Mouse (Mus musculus): ENCODE data around the gene Usp48.
A peak's percentile ranks its signal among the peaks of the same experiment; 100 is the strongest.

Usp48 gene

GRCm38 (mm10) chr4:137692107-137692902, 98.8 kb downstream of the Usp48 start:
- DNase-seq = no peak

GRCm38 (mm10) chr4:137695300-137695699, 101.7 kb downstream of the Usp48 start:
- peak; percentile 71 for DNase-seq

- DNase-seq = peak; percentile 46
Measured at GRCm38 (mm10) chr4:137695900-137696299, 102.3 kb downstream of the Usp48 start.

GRCm38 (mm10) chr4:137697156-137697885, 103.8 kb downstream of the Usp48 start:
- DNase-seq = peak; percentile 49

GRCm38 (mm10) chr4:137698076-137698985, 104.8 kb downstream of the Usp48 start:
- peak; percentile 80 for DNase-seq

GRCm38 (mm10) chr4:137699264-137700211, 106.0 kb downstream of the Usp48 start:
- DNase-seq = peak; percentile 40

GRCm38 (mm10) chr4:137700960-137701359, 107.4 kb downstream of the Usp48 start:
- no peak for DNase-seq

GRCm38 (mm10) chr4:137703077-137703476, 109.5 kb downstream of the Usp48 start:
- DNase-seq = no peak

GRCm38 (mm10) chr4:137704561-137704960, 111.0 kb downstream of the Usp48 start:
- DNase-seq = no peak

GRCm38 (mm10) chr4:137705379-137705778, 111.8 kb downstream of the Usp48 start:
- no peak for DNase-seq

- DNase-seq = peak; percentile 62
Measured at GRCm38 (mm10) chr4:137706510-137706909, 113.0 kb downstream of the Usp48 start.

GRCm38 (mm10) chr4:137707216-137707990, 113.8 kb downstream of the Usp48 start:
- DNase-seq = peak; percentile 89

Measured in lung, postnatal 36 days (tissue).